Mouse (Mus musculus) testis, adult 10 weeks (tissue): ENCODE measurements around the gene Zfp119b. TPM values are rescaled to one million over a fixed set of nuclear protein-coding genes. Genes with fewer than 3 reads are reported as not detected.

Experiments
- polyA plus RNA-seq: library from polyadenylated mRNA; stranded (reverse); fragments of 350-450 nt; fragmentation: Illumina TruSeq; extraction: RNeasy Lipid Tissue Mini Kit (QIAGEN cat#74804); gene quantifications from one replicate; pipeline ENCODE4 v1.2.3, GENCODE M21; 2014; ENCODE audit warnings: low read depth, low replicate concordance

Zfp119b gene
- 5.8 TPM for polyA plus RNA-seq

DNA sequence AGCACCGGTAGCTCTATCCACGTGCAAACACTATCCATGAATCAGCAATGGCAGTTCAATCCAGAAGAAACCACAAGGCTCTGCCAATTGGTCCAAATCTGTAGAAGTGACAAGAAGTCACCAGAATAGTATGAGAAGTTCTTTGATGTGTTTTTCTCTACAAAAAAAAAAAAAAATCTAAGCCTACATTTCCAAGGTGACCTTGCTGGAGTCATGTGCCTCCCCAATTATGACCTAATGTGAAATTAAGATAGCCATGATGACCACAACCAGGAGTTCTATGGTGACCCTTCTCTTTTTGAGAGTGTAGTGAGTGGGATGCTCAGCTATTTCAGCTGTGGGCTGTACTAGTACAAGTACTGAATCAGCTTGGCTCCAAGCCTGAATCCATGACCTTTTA lies at the start of gene Zfp119b:
Gene Zfp119b (minus strand): TSS at position 101 of the 400 bp plus-strand sequence.

DNA sequence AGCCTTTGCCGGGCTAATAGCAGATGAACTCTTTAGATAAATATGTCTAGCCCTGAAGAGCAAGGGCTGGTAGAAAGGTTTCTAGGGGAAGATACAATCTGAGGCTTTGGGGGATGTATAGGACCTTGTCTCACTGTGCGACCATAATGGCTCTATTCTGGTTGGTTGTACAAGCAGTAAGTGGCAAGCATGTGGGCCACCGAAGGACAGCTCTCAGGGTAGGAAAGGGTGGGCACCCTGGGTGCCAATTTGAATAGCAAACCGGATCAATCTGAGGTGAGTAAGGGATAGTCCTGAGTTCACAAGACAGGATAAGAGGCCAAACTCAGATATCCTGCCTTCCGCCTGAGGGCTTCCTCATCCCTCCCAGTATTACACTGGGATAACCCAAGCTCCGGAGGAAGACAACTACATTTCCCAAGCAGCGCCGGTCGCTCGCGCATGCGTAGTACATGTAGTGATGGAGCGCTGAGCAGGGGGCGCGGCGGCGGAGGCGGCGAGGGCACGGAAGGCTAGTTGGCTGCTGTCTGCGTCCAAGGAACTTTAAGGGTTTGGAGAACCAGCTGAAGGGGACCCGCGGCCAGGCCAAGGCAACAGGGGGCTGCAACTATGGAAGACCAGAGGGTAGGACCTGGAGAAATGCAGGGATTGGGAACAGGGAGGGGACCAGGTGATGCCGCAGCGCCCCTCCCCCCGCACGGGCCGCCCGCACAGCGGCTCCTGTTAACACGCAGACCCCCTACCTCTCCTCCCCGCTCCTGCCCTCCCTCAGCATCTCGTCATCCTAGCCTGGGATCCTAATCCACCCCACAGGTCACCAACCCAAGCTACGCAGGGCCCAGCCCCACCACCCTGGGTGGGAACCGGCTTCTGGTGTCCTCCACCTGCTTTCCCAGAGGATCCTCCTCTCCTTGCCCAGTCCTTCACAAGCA lies 37.0 kb upstream of the Zfp119b start, which contains the start of gene Fsd1:
Gene Fsd1 (plus strand): TSS at position 480 of the 932 bp plus-strand sequence.

DNA sequence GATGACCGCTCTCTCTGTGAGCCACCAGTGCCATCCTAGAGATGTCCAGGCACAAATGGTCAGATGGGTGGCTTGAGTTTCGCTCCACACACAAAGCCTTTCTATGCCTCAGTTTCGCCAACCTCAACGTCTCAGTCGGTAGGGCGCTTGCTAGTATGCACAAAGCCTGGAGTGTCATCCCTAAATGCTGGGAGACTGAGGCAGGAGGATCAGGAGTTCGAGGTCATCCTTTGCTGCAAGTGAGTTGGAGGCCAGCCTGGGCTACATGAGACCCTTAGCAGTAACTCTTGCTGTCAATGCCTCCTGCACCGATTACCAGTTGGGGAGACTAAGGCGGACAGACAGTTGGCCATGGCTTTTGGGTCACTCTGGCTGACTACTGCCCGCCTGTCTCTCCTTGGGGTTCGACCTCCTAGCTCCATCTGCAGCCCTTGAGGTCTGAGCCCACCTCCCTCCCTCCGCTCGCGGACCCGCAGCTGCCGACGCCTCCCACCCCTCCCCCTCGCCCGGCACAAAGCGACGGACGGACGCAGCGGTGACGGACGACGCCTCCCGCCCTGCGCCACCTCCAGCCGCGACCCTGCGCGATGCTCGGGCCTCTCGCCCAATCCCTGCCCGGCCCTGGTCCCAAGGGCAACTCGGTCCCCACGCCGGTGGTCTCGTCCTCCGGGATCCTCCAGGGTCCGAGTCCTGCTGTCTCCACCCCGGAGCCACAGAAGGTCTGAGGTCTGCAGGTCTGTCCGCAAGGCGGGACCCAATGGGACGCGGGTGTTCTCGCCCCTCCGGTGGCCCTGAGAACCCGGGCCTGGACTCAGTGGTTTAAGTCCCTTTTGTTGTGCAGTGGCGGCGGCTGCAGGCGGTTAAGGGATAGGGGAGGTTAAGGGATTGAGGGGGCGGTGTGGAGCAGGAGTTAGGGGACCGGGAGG lies 20.9 kb upstream of the Zfp119b start, which contains the start of gene Shd:
Gene Shd (plus strand): TSS at position 502 of the 926 bp plus-strand sequence.

DNA sequence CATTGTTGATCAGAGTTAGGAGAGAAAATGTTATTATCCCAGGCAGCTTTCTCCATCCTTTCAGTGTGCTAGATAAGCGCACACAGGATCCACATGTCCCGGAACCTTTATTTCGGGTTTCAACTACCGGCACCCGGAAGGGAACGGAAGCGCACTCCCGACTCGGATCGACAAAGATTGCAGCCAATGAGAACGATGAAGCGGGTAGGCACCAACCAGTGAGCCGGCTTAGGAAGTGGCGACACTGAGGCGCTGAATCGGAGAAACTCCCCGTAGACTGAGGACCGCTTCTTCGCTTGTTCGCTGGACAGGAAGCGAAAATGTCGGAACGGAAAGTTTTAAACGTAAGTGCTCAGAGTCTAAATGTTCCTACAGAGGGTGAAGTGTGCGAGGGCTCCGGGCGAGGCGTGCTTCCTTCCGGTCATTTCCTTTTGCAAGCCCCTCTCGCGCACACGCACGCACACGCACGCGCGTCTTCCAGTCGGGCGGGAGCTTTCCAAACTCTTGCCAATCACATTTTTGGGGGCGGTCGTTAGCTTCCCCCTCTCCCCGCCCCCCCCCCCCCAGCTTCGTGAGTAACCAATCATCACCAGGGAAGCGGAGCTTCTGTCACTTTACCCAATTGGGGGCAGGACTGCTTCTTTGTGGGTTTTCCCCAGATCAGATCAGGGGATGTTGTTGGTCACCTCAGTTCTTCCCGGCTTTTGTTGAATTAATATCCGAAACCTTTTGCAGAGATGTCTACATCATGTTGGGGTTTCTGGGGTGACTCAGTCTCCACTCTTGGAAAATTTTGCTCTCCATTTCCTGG lies 9.8 kb upstream of the Zfp119b start, which contains the start of gene Yju2:
Gene Yju2 (plus strand): TSS at position 182 of the 811 bp plus-strand sequence.

DNA sequence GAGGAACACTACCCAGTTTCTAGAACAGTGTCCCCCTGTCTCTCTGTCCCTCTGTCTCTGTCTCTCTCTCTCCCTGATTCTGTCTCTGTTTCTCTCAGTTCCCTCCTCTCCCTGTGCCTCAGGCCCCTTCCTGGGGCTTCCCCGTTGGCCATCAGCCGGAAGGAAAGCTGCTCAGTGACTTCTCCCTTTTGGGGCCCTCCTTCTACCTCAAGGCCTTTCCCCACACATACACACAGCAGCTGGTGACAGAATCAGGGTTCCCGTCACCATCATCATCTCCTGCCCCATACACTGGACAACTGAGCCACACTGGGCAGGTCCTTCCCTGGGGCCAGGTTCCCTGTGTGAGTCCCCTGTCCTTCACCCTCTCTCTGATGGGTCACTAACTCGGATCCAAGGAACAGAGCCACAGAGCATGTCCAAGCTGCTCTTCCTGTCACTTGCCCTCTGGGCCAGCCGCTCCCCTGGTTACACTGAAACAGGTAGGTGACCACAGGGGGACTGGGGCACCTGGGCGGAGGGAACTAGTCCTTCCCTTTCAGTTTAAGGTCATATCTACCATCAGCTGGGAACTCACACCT lies 3.2 kb upstream of the Zfp119b start, which contains the start of gene Ebi3:
Gene Ebi3 (plus strand): TSS at position 194 of the 581 bp plus-strand sequence.

Other genes starting within 250 kb of the Zfp119b start
- 16.7 TPM for gene Pot1b, start 236.9 kb downstream of the Zfp119b start, polyA plus RNA-seq
- gene Adgre4, start 199.5 kb downstream of the Zfp119b start, polyA plus RNA-seq = 0.07 TPM
- 3.0 TPM for gene Zfp119a, start 70.6 kb downstream of the Zfp119b start, polyA plus RNA-seq
- 4.6 TPM for gene Zfp959, start 57.4 kb downstream of the Zfp119b start, polyA plus RNA-seq
- gene Ebi3, start 3.1 kb upstream of the Zfp119b start, polyA plus RNA-seq = not detected
- 1.1 TPM for gene Yju2, start 9.6 kb upstream of the Zfp119b start, polyA plus RNA-seq
- not detected for gene Shd, start 21.0 kb upstream of the Zfp119b start, polyA plus RNA-seq
- not detected for gene Fsd1, start 37.0 kb upstream of the Zfp119b start, polyA plus RNA-seq
- 2.7 TPM for gene Stap2, start 56.1 kb upstream of the Zfp119b start, polyA plus RNA-seq
- not detected for gene Mpnd, start 56.2 kb upstream of the Zfp119b start, polyA plus RNA-seq
- 1.3 TPM for gene Sh3gl1, start 87.1 kb upstream of the Zfp119b start, polyA plus RNA-seq
- 9.1 TPM for gene Chaf1a, start 90.9 kb upstream of the Zfp119b start, polyA plus RNA-seq
- 116 TPM for gene Ubxn6, start 125.5 kb upstream of the Zfp119b start, polyA plus RNA-seq
- gene Hdgfl2, start 130.1 kb upstream of the Zfp119b start, polyA plus RNA-seq = 8.6 TPM
- gene Plin4, start 160.3 kb upstream of the Zfp119b start, polyA plus RNA-seq = 0.07 TPM
- 0.46 TPM for gene Plin5, start 168.1 kb upstream of the Zfp119b start, polyA plus RNA-seq
- not detected for gene Lrg1, start 172.5 kb upstream of the Zfp119b start, polyA plus RNA-seq
- not detected for gene Sema6b, start 190.8 kb upstream of the Zfp119b start, polyA plus RNA-seq
- 0.07 TPM for gene Tnfaip8l1, start 213.0 kb upstream of the Zfp119b start, polyA plus RNA-seq
- 9.1 TPM for gene Mydgf, start 234.4 kb upstream of the Zfp119b start, polyA plus RNA-seq